Mouse (Mus musculus) hindbrain, embryonic 14.5 days (tissue): ENCODE data around the gene Slc25a29. TPM values are rescaled to one million over a fixed set of nuclear protein-coding genes. Genes with fewer than 3 reads are reported as not detected.

Experiments used
- microRNA counts: library from miRNA; unstranded; fragments of <30 nt; microRNA quantifications from one replicate; lab custom pipeline; 2016
- microRNA-seq: library from miRNA; unstranded; fragments of <30 nt; microRNA quantifications from one replicate; pipeline ENCODE4, GENCODE M21; 2016
- polyA plus RNA-seq: library from polyadenylated mRNA; unstranded; fragments of >200 nt; fragmentation: Nextera tagmentation; extraction: Ambion mirVana; gene quantifications from 2 replicates; pipeline ENCODE4 v1.2.1, GENCODE M21; 2014

Gene Slc25a29
- polyA plus RNA-seq, 1 experiment from 2014 or later: 19.7 TPM

MicroRNA genes within 50 kb of the gene (microRNA counts, 519-probe panel; counts per million panel counts)
- microRNA mmu-miR-345-3p (lab: Ali Mortazavi, UCI): not detected
- microRNA mmu-miR-345-5p (lab: Ali Mortazavi, UCI): 4,140 counts per million, percentile 32 among the panel's probes with 10 or more counts

Small RNA genes lying within 50 kb of the gene (microRNA-seq; reads per million reads assigned to microRNA genes)
- 103 reads per million, percentile 53 among the genes with 10 or more reads in this experiment for gene Mir345

Other genes starting within 250 kb of the Slc25a29 start
- gene Degs2, start 133.6 kb downstream of the Slc25a29 start, polyA plus RNA-seq: 1.2 and 2.1 TPM in 2 replicates
- gene Yy1, start 42.9 kb downstream of the Slc25a29 start, polyA plus RNA-seq: 14.9 and 16.0 TPM in 2 replicates
- 7.2 and 7.9 TPM in 2 replicates for gene Slc25a47, start 163 bp upstream of the Slc25a29 start, polyA plus RNA-seq
- gene Wdr25, start 57.7 kb upstream of the Slc25a29 start, polyA plus RNA-seq: 1.8 and 4.0 TPM in 2 replicates
- 101 and 111 TPM in 2 replicates for gene Wars, start 58.3 kb upstream of the Slc25a29 start, polyA plus RNA-seq
- 38.1 and 44.4 TPM in 2 replicates for gene Begain, start 232.3 kb upstream of the Slc25a29 start, polyA plus RNA-seq